Mouse (Mus musculus) MEL (cell line): ENCODE results near the gene Brd3os. TPM values are rescaled to one million over a fixed set of nuclear protein-coding genes. Genes with fewer than 3 reads are reported as not detected.

ENCODE experiments used
- DNase-seq: peaks from one replicate; pipeline ENCODE4 v3.0.0; 2011; ENCODE audit warnings: low read depth, low spot score
- H3K27ac ChIP-seq: 2 replicates; pipeline ENCODE4 v1.5.1; 2012; ENCODE audit warnings: low read depth, mild to moderate bottlenecking, control low read depth, low read length, moderate library complexity; ENCODE audit not compliant: control insufficient read depth
- H3K27me3 ChIP-seq, 2 experiments: fragments of 150-350 bp in 1 of 2; sonication (generic) in 1 of 2; 2 replicates each; pipeline ENCODE4 v1.6.1; 2012; ENCODE audit warnings: low read length in 2 of 2, mild to moderate bottlenecking in 2 of 2, improper control_type of control experiment in 1 of 2, moderate library complexity in 1 of 2; ENCODE audit not compliant: insufficient read depth in 2 of 2, control insufficient read depth in 1 of 2
- H3K36me3 ChIP-seq, 2 experiments: 2 replicates each; pipeline ENCODE4 v1.6.1; 2012 to 2014; ENCODE audit warnings: low read length in 2 of 2, improper control_type of control experiment in 1 of 2, inconsistent platforms in 1 of 2, mild to moderate bottlenecking in 1 of 2; ENCODE audit not compliant: insufficient read depth in 2 of 2, control insufficient read depth in 1 of 2
- H3K4me1 ChIP-seq, 2 experiments: fragments of 150-350 bp in 1 of 2; sonication (generic) in 1 of 2; 2 replicates each; pipeline ENCODE4 v1.6.1; 2012; ENCODE audit warnings: low read length in 2 of 2, improper control_type of control experiment in 1 of 2, mild to moderate bottlenecking in 1 of 2; ENCODE audit not compliant: insufficient read depth in 2 of 2, control insufficient read depth in 1 of 2
- H3K4me3 ChIP-seq, 2 experiments: fragments of 150-350 bp in 1 of 2; sonication (generic) in 1 of 2; 2 replicates each; pipeline ENCODE4 v1.5.1; 2012; ENCODE audit warnings: low read depth in 2 of 2, low read length in 2 of 2, mild to moderate bottlenecking in 2 of 2, moderate library complexity in 2 of 2, control low read depth in 1 of 2, improper control_type of control experiment in 1 of 2; ENCODE audit not compliant: control insufficient read depth in 1 of 2, insufficient read depth in 1 of 2
- H3K79me2 ChIP-seq: 2 replicates; pipeline ENCODE4 v1.6.1; 2012; ENCODE audit warnings: mild to moderate bottlenecking, low read length, moderate library complexity; ENCODE audit not compliant: control insufficient read depth, poor library complexity, insufficient read depth
- H3K9ac ChIP-seq: 2 replicates; pipeline ENCODE4 v1.6.1; 2012; ENCODE audit warnings: low read depth, mild to moderate bottlenecking, control low read depth, low read length, moderate library complexity; ENCODE audit not compliant: control insufficient read depth, poor library complexity, severe bottlenecking
- H3K9me3 ChIP-seq: fragments of 150-350 bp; sonication (generic); replicated peaks from 2 replicates; pipeline ENCODE4 v1.6.1; 2012; ENCODE audit warnings: mild to moderate bottlenecking, low read length, improper control_type of control experiment, moderate library complexity; ENCODE audit not compliant: insufficient read depth
- BHLHE40 ChIP-seq: IDR thresholded peaks from 2 replicates; pipeline ENCODE4 v1.6.1; 2012; ENCODE audit warnings: low read depth, mild to moderate bottlenecking, inconsistent platforms, low read length, improper control_type of control experiment, borderline replicate concordance
- CHD1 ChIP-seq: IDR thresholded peaks from 2 replicates; pipeline ENCODE4 v1.6.1; 2012; ENCODE audit warnings: low read depth, mild to moderate bottlenecking, inconsistent platforms, low read length, improper control_type of control experiment
- CHD2 ChIP-seq: IDR thresholded peaks from 2 replicates; pipeline ENCODE4 v1.6.1; 2011; ENCODE audit warnings: low read length, improper control_type of control experiment
- E2F4 ChIP-seq: IDR thresholded peaks from 2 replicates; pipeline ENCODE4 v1.6.1; 2011; ENCODE audit warnings: low read depth, low read length, improper control_type of control experiment, borderline replicate concordance
- ELF1 ChIP-seq: IDR thresholded peaks from 2 replicates; pipeline ENCODE4 v1.6.1; 2014; ENCODE audit warnings: low read depth, mild to moderate bottlenecking, inconsistent platforms, low read length, improper control_type of control experiment, moderate library complexity
- EP300 ChIP-seq, 2 experiments: IDR thresholded peaks; 2 replicates each; pipeline ENCODE4 v1.6.1; 2011; ENCODE audit warnings: improper control_type of control experiment in 2 of 2, low read length in 2 of 2, low read depth in 1 of 2, mild to moderate bottlenecking in 1 of 2
- GABPA ChIP-seq: IDR thresholded peaks from 2 replicates; pipeline ENCODE4 v1.6.1; 2012; ENCODE audit warnings: low read depth, mild to moderate bottlenecking, inconsistent platforms, low read length, improper control_type of control experiment, moderate library complexity
- HCFC1 ChIP-seq: IDR thresholded peaks from 2 replicates; pipeline ENCODE4 v1.6.1; 2012; ENCODE audit warnings: low read depth, mild to moderate bottlenecking, inconsistent platforms, low read length, improper control_type of control experiment, moderate library complexity
- JUND ChIP-seq: IDR thresholded peaks from 2 replicates; pipeline ENCODE4 v1.6.1; 2011; ENCODE audit warnings: low read depth, mild to moderate bottlenecking, improper control_type of control experiment, low read length
- KAT2A ChIP-seq: conservative IDR thresholded peaks from 2 replicates; pipeline ENCODE4 v1.6.1; 2012; ENCODE audit warnings: low read depth, low read length, improper control_type of control experiment, inconsistent platforms
- MAFK ChIP-seq: IDR thresholded peaks from 2 replicates; pipeline ENCODE4 v1.6.1; 2011; ENCODE audit warnings: low read depth, mild to moderate bottlenecking, low read length, improper control_type of control experiment, borderline replicate concordance
- MAX ChIP-seq: IDR thresholded peaks from 2 replicates; pipeline ENCODE4 v1.6.1; 2011; ENCODE audit warnings: low read length, improper control_type of control experiment
- MAZ ChIP-seq: IDR thresholded peaks from 2 replicates; pipeline ENCODE4 v1.6.1; 2012; ENCODE audit warnings: low read depth, mild to moderate bottlenecking, inconsistent platforms, low read length, improper control_type of control experiment
- MEF2A ChIP-seq: IDR thresholded peaks from 2 replicates; pipeline ENCODE4 v1.6.1; 2014; ENCODE audit warnings: low read depth, mild to moderate bottlenecking, inconsistent platforms, low read length, improper control_type of control experiment; ENCODE audit not compliant: poor library complexity, insufficient replicate concordance, severe bottlenecking; ENCODE audit errors: extremely low read depth
- MYB ChIP-seq: IDR thresholded peaks from 2 replicates; pipeline ENCODE4 v1.6.1; 2011; ENCODE audit warnings: mild to moderate bottlenecking, low read depth, low read length, improper control_type of control experiment
- MYC ChIP-seq: IDR thresholded peaks from 2 replicates; pipeline ENCODE4 v1.6.1; 2011; ENCODE audit warnings: low read depth, mild to moderate bottlenecking, low read length, improper control_type of control experiment, moderate library complexity
- NELFE ChIP-seq: IDR thresholded peaks from 2 replicates; pipeline ENCODE4 v1.6.1; 2011; ENCODE audit warnings: low read depth, low read length, improper control_type of control experiment
- POLR2A ChIP-seq, 2 experiments: IDR thresholded peaks; 2 replicates each; pipeline ENCODE4 v1.6.1; 2011 to 2012; ENCODE audit warnings: low read length in 2 of 2, mild to moderate bottlenecking in 2 of 2, control low read depth in 1 of 2, improper control_type of control experiment in 1 of 2, low read depth in 1 of 2, moderate library complexity in 1 of 2; ENCODE audit not compliant: control insufficient read depth in 1 of 2, insufficient read depth in 1 of 2, poor library complexity in 1 of 2
- POLR2AphosphoS2 ChIP-seq: IDR thresholded peaks from 2 replicates; pipeline ENCODE4 v1.6.1; 2011; ENCODE audit warnings: low read length, improper control_type of control experiment
- POLR2AphosphoS5 ChIP-seq: IDR thresholded peaks from 2 replicates; pipeline ENCODE4 v1.6.1; 2012; ENCODE audit warnings: low read depth, borderline replicate concordance, mild to moderate bottlenecking, inconsistent platforms, low read length, moderate library complexity, mixed read lengths
- RCOR1 ChIP-seq: IDR thresholded peaks from 2 replicates; pipeline ENCODE4 v1.6.1; 2012; ENCODE audit warnings: low read depth, mild to moderate bottlenecking, inconsistent platforms, low read length, improper control_type of control experiment
- SIN3A ChIP-seq: IDR thresholded peaks from 2 replicates; pipeline ENCODE4 v1.6.1; 2012; ENCODE audit warnings: low read length, improper control_type of control experiment, inconsistent platforms
- SMC3 ChIP-seq: IDR thresholded peaks from 2 replicates; pipeline ENCODE4 v1.6.1; 2011; ENCODE audit warnings: low read depth, low read length, improper control_type of control experiment
- TAL1 ChIP-seq: IDR thresholded peaks from 2 replicates; pipeline ENCODE4 v1.6.1; 2012; ENCODE audit warnings: mild to moderate bottlenecking, inconsistent platforms, low read length, moderate library complexity, mixed read lengths
- TCF12 ChIP-seq: IDR thresholded peaks from 2 replicates; pipeline ENCODE4 v1.6.1; 2014; ENCODE audit warnings: low read depth, mild to moderate bottlenecking, inconsistent platforms, low read length, improper control_type of control experiment, moderate library complexity
- UBTF ChIP-seq: IDR thresholded peaks from 2 replicates; pipeline ENCODE4 v1.6.1; 2012; ENCODE audit warnings: low read depth, mild to moderate bottlenecking, inconsistent platforms, low read length, improper control_type of control experiment, moderate library complexity, borderline replicate concordance; ENCODE audit not compliant: insufficient read depth
- USF2 ChIP-seq, 2 experiments: IDR thresholded peaks; 2 replicates each; pipeline ENCODE4 v1.6.1; 2011 to 2012; ENCODE audit warnings: improper control_type of control experiment in 2 of 2, low read length in 2 of 2, borderline replicate concordance in 1 of 2, inconsistent platforms in 1 of 2, low read depth in 1 of 2, mild to moderate bottlenecking in 1 of 2; ENCODE audit not compliant: insufficient read depth in 1 of 2
- ZC3H11A ChIP-seq: IDR thresholded peaks from 2 replicates; pipeline ENCODE4 v1.6.1; 2012; ENCODE audit warnings: low read depth, mild to moderate bottlenecking, inconsistent platforms, low read length, improper control_type of control experiment
- ZKSCAN1 ChIP-seq: IDR thresholded peaks from 2 replicates; pipeline ENCODE4 v1.6.1; 2012; ENCODE audit warnings: low read depth, mild to moderate bottlenecking, inconsistent platforms, low read length, improper control_type of control experiment, moderate library complexity
- ZNF384 ChIP-seq: IDR thresholded peaks from 2 replicates; pipeline ENCODE4 v1.6.1; 2012; ENCODE audit warnings: low read depth, mild to moderate bottlenecking, inconsistent platforms, low read length, improper control_type of control experiment
- polyA plus RNA-seq, 2 experiments: library from polyadenylated mRNA; stranded (reverse) in 1 of 2; unstranded in 1 of 2; fragments of >175 nt in 1 of 2; fragments of >200 nt in 1 of 2; gene quantifications; 2 replicates each; pipeline versions ENCODE4 v1.2.1 to v1.2.4; 2012; ENCODE audit warnings: low replicate concordance in 2 of 2, low read depth in 1 of 2; ENCODE audit not compliant: insufficient read length in 2 of 2, insufficient read depth in 1 of 2, missing spikeins in 1 of 2
- total RNA-seq: library from RNA; depleted of rRNA; stranded (reverse); fragments of 300-350 nt; gene quantifications from 2 replicates; pipeline ENCODE4 v1.2.3, GENCODE M21; 2012

Gene Brd3os
- total and polyA plus RNA-seq, 3 experiments: 0.31 to 2.9 TPM; not detected in 1

- H3K27me3 ChIP-seq: no peaks in the 10 kb centered on the region
- TF ChIP-seq CHD2 (no peak), ZNF384 (no peak), ZKSCAN1 (no peak), POLR2AphosphoS2 (no peak), BHLHE40 (no peak), POLR2A (IDR thresholded peaks at IDR 0.05; ENCODE audit: control insufficient read depth in 1 of 2, insufficient read depth in 1 of 2, low read depth in 1 of 2, low read length in 2 of 2, poor library complexity in 1 of 2) (no peak), TCF12 (no peak), ELF1 (no peak), RCOR1 (no peak), USF2 (IDR thresholded peaks at IDR 0.05; ENCODE audit: borderline replicate concordance in 1 of 2, insufficient read depth in 1 of 2, low read depth in 1 of 2, low read length in 2 of 2) (no peak), KAT2A (no peak), MAZ (no peak), HCFC1 (no peak), CHD1 (no peak), MYC (no peak), SIN3A (no peak), MAX (no peak), UBTF (no peak), NELFE (no peak), EP300 (IDR thresholded peaks at IDR 0.05; ENCODE audit: low read depth in 1 of 2, low read length in 2 of 2) (no peak)
- TF ChIP-seq, all 39 proteins: peak for 0
- peaks cover 0 to 2% of the 10 kb centered on the region in 2 experiments; a peak in 1 of 4 replicates for H3K36me3 ChIP-seq
- no peak overlapping the region for H3K4me3 ChIP-seq
- H3K79me2 ChIP-seq: no peaks in the 10 kb centered on the region
- no peak for DNase-seq
- H3K9me3 ChIP-seq: no peaks in the 10 kb centered on the region
- H3K9ac ChIP-seq: no peak overlapping the region
- no peaks in the 10 kb centered on the region for H3K4me1 ChIP-seq
- H3K27ac ChIP-seq: no peak overlapping the region
Observed at GRCm38 (mm10) chr2:27445910-27446309, 3.8 kb downstream of the Brd3os start.

- peaks cover 0 to 2% of the 10 kb centered on the region in 2 experiments; a peak in 1 of 4 replicates for H3K36me3 ChIP-seq
Observed at GRCm38 (mm10) chr2:27446812-27447211, 4.7 kb downstream of the Brd3os start.

More at GRCm38 (mm10) chr2:27446812-27447211, 4.7 kb downstream of the Brd3os start:
- H3K4me1 ChIP-seq: no peaks in the 10 kb centered on the region
- TF ChIP-seq ZNF384: no peak
- no peak for TF ChIP-seq MAZ
- no peak for TF ChIP-seq GABPA
- no peak for TF ChIP-seq E2F4
- TF ChIP-seq SMC3: no peak
- no peak for TF ChIP-seq NELFE
- TF ChIP-seq JUND: no peak
- TF ChIP-seq MYB: no peak
- no peak for TF ChIP-seq TAL1
- TF ChIP-seq MAFK: no peak
- TF ChIP-seq CHD2: no peak
- TF ChIP-seq ZC3H11A: no peak
- no peak for TF ChIP-seq MEF2A
- no peak for TF ChIP-seq UBTF
- TF ChIP-seq EP300 (IDR thresholded peaks at IDR 0.05; ENCODE audit: low read depth in 1 of 2, low read length in 2 of 2): no peak
- TF ChIP-seq POLR2AphosphoS5: no peak
- H3K4me3 ChIP-seq: no peak overlapping the region
- DNase-seq: no peak
- H3K27ac ChIP-seq: no peak overlapping the region
- no peak overlapping the region for H3K9ac ChIP-seq
- H3K79me2 ChIP-seq: no peaks in the 10 kb centered on the region
- H3K9me3 ChIP-seq: no peaks in the 10 kb centered on the region
- no peaks in the 10 kb centered on the region for H3K27me3 ChIP-seq
